Mouse (Mus musculus): ENCODE data around the gene Dnah2. TPM values are rescaled to one million over a fixed set of nuclear protein-coding genes. Genes with fewer than 3 reads are reported as not detected.

The Dnah2 gene
- polyA plus RNA-seq, 2 experiments: 0.01 to 0.03 TPM

- peaks cover 46% of the 10 kb centered on the region for H3K36me3 ChIP-seq (replicated peaks; ENCODE audit: control insufficient read depth, insufficient read depth, low read depth)
- no peak overlapping the region for H3K4me2 ChIP-seq (ENCODE audit: low read depth)
- WGBS (ENCODE audit: insufficient replicate concordance): 86% methylated on average over 3 of the region's 3 CpGs
- H3K27ac ChIP-seq: no peak overlapping the region
- no peak for DNase-seq (ENCODE audit: low read depth in 3 of 3, low spot score in 3 of 3)
- no peak overlapping the region for H3K9ac ChIP-seq (replicated peaks)
- H3K4me1 ChIP-seq (replicated peaks; ENCODE audit: control insufficient read depth in 2 of 2, insufficient read depth in 2 of 2, low read length in 1 of 2): no peaks in the 10 kb centered on the region
- no peak for ATAC-seq (ENCODE audit: insufficient read depth)
- no peaks in the 10 kb centered on the region for H3K9me3 ChIP-seq (ENCODE audit: control insufficient read depth, low read length)
- no peak overlapping the region for H3K4me3 ChIP-seq (ENCODE audit: insufficient read depth in 1 of 2, low read depth in 2 of 2, low read length in 2 of 2)
- peaks cover 16% of the 10 kb centered on the region for H3K27me3 ChIP-seq (ENCODE audit: control insufficient read depth, insufficient read depth, low read length)
- TF ChIP-seq EP300 (IDR thresholded peaks at IDR 0.05; ENCODE audit: low read depth) (no peak), CTCF (IDR thresholded peaks at IDR 0.05; ENCODE audit: low read depth) (no peak)
These were observed 15.5 kb upstream of the Dnah2 start for GRCm38 (mm10) chr11:69564391-69564790.

GRCm38 (mm10) chr11:69563373-69563772, 14.5 kb upstream of the Dnah2 start:
- Histone ChIP-seq H3K4me1 (replicated peaks; ENCODE audit: control insufficient read depth in 2 of 2, insufficient read depth in 2 of 2, low read length in 1 of 2) (peaks cover 0 to 8% of the 10 kb centered on the region in 2 experiments; a peak in 2 of 4 replicates), H3K27ac (no peak overlapping the region), H3K9ac (replicated peaks) (no peak overlapping the region), H3K27me3 (ENCODE audit: control insufficient read depth, insufficient read depth, low read length) (peaks cover 26% of the 10 kb centered on the region), H3K4me3 (ENCODE audit: insufficient read depth in 1 of 2, low read depth in 2 of 2, low read length in 2 of 2) (no peak overlapping the region), H3K36me3 (replicated peaks; ENCODE audit: control insufficient read depth, insufficient read depth, low read depth) (peaks cover 43% of the 10 kb centered on the region), H3K4me2 (ENCODE audit: low read depth) (no peak overlapping the region), H3K9me3 (ENCODE audit: control insufficient read depth, low read length) (no peaks in the 10 kb centered on the region)
- 86% methylated on average over 13 of the region's 13 CpGs for WGBS (ENCODE audit: insufficient replicate concordance)
- no peak for TF ChIP-seq CTCF (IDR thresholded peaks at IDR 0.05; ENCODE audit: low read depth)
- TF ChIP-seq EP300 (IDR thresholded peaks at IDR 0.05; ENCODE audit: low read depth): no peak
- ATAC-seq (ENCODE audit: insufficient read depth): no peak
- DNase-seq (ENCODE audit: low read depth in 3 of 3, low spot score in 3 of 3): no peak

GRCm38 (mm10) chr11:69560896-69561854, 12.3 kb upstream of the Dnah2 start:
- peaks cover 31% of the 10 kb centered on the region for H3K27me3 ChIP-seq (ENCODE audit: control insufficient read depth, insufficient read depth, low read length)
- H3K27ac ChIP-seq: no peak overlapping the region
- H3K4me3 ChIP-seq (ENCODE audit: insufficient read depth in 1 of 2, low read depth in 2 of 2, low read length in 2 of 2): no peak overlapping the region
- peaks cover 0 to 8% of the 10 kb centered on the region in 2 experiments; a peak in 2 of 4 replicates for H3K4me1 ChIP-seq (replicated peaks; ENCODE audit: control insufficient read depth in 2 of 2, insufficient read depth in 2 of 2, low read length in 1 of 2)
- DNase-seq (ENCODE audit: low read depth in 3 of 3, low spot score in 3 of 3) (no peak), ATAC-seq (ENCODE audit: insufficient read depth) (no peak)
- no peak overlapping the region for H3K9ac ChIP-seq (replicated peaks)
- no peak for TF ChIP-seq CTCF (IDR thresholded peaks at IDR 0.05; ENCODE audit: low read depth)
- TF ChIP-seq EP300 (IDR thresholded peaks at IDR 0.05; ENCODE audit: low read depth): no peak
- no peaks in the 10 kb centered on the region for H3K9me3 ChIP-seq (ENCODE audit: control insufficient read depth, low read length)
- WGBS (ENCODE audit: insufficient replicate concordance): 65% methylated on average over 16 of the region's 16 CpGs
- no peak overlapping the region for H3K4me2 ChIP-seq (ENCODE audit: low read depth)
- peaks cover 32% of the 10 kb centered on the region for H3K36me3 ChIP-seq (replicated peaks; ENCODE audit: control insufficient read depth, insufficient read depth, low read depth)

- peaks cover 33% of the 10 kb centered on the region for H3K27me3 ChIP-seq (ENCODE audit: control insufficient read depth, insufficient read depth, low read length)
- peak within 1 kb of the TSS; percentile 58 for H3K4me2 ChIP-seq (ENCODE audit: low read depth)
- H3K27ac ChIP-seq: no peak within 1 kb of the TSS
- H3K4me3 ChIP-seq (ENCODE audit: insufficient read depth in 1 of 2, low read depth in 2 of 2, low read length in 2 of 2): peak within 1 kb of the TSS; percentile 5 to 29; a peak in 3 of 4 replicates
- ATAC-seq (ENCODE audit: insufficient read depth) (no peak), DNase-seq (ENCODE audit: low read depth in 3 of 3, low spot score in 3 of 3) (no peak)
- TF ChIP-seq EP300 (IDR thresholded peaks at IDR 0.05; ENCODE audit: low read depth) (no peak), CTCF (IDR thresholded peaks at IDR 0.05; ENCODE audit: low read depth) (no peak)
- no peaks in the 10 kb centered on the region for H3K9me3 ChIP-seq (ENCODE audit: control insufficient read depth, low read length)
- peaks cover 0 to 8% of the 10 kb centered on the region in 2 experiments; a peak in 2 of 4 replicates for H3K4me1 ChIP-seq (replicated peaks; ENCODE audit: control insufficient read depth in 2 of 2, insufficient read depth in 2 of 2, low read length in 1 of 2)
- WGBS (ENCODE audit: insufficient replicate concordance): 5% methylated on average over 57 of the region's 59 CpGs
- H3K9ac ChIP-seq (replicated peaks): no peak within 1 kb of the TSS
- H3K36me3 ChIP-seq (replicated peaks; ENCODE audit: control insufficient read depth, insufficient read depth, low read depth): peaks cover 22% of the 10 kb centered on the region
These were observed 11.2 kb upstream of the Dnah2 start, which contains the start of gene Efnb3 for GRCm38 (mm10) chr11:69559851-69560765. Efnb3 (minus strand) TSS chr11:69560205.

All from liver, embryonic 14.5 days (tissue).